Mouse (Mus musculus): Measurements from ENCODE around the gene Ptpra. TPM values are rescaled to one million over a fixed set of nuclear protein-coding genes. Genes with fewer than 3 reads are reported as not detected.

Gene Ptpra
- polyA plus RNA-seq, 1 experiment from 2014 or later, result 152 TPM

DNA sequence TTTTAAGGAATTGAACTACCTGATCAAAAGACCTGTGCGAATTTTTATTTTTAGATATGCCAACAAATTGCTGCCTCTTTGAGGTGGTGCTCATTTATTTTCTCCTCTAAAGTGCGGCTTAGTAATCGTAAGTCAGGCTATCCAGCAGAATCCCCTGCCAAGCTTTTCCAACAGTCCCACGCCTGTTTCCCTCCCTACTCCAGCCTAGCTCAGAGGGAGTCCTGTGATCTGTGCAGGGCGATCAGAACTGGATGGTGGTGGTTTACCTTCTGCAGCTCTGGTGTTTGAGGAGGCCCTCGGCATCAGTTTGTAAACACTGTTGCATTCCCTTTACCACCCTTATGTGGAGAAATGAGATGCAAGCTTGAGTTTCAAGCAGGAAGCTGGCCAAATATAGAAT is 3.3 kb downstream of the Ptpra start:
- Histone ChIP-seq H3K4me2 (ENCODE audit: low read length) (0 out of 2 replicates have a peak overlapping the region, but pooled peaks have one; percentile 32), H3K4me1 (replicated peaks; ENCODE audit: control insufficient read depth, insufficient read depth, low read length) (peaks cover 42% of the 10 kb centered on the region), H3K36me3 (ENCODE audit: control insufficient read depth, insufficient read depth) (no peaks in the 10 kb centered on the region), H3K4me3 (replicated peaks; ENCODE audit: low read length) (no peak overlapping the region), H3K9me3 (ENCODE audit: control insufficient read depth, low read length) (no peaks in the 10 kb centered on the region), H3K27me3 (replicated peaks; ENCODE audit: control insufficient read depth, insufficient read depth, low read length) (no peaks in the 10 kb centered on the region), H3K9ac (replicated peaks; ENCODE audit: low read depth, low read length) (no peak overlapping the region), H3K27ac (ENCODE audit: low read length) (no peak overlapping the region)
- ATAC-seq, result no peak
- WGBS, result 49% methylated on average over 6 of the region's 6 CpGs

DNA sequence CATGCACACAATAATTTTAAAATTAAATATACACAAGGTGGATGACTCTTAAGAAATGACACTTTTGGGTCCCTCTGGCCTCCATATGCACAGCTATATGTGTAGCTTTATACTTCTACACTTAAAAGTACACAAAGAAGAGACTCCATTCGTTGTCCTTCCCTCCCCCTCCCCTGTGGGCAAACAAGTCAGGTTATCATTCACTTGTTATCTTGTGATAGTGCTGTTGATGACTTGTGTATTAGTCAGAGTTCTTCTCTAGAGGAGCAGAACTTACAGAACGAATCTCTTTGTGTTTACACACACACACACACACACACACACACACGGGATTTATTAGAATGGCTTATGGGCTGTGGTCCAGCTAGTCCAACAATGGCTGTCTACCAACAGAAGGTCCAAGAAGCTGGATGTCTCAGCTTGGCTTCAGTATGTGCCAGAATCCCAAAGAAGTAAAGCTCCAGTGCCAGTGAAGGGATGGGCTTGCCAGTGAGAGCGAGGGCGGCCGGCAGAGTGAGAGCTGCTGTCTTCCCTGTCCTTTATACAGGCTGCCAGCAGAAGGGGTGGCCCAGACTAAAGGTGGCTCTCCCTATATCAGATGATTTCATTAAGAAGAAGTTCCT is 4.8 kb downstream of the Ptpra start:
- Histone ChIP-seq H3K4me1 (replicated peaks; ENCODE audit: control insufficient read depth, insufficient read depth, low read length) (peaks cover 38% of the 10 kb centered on the region), H3K4me3 (replicated peaks; ENCODE audit: low read length) (no peak overlapping the region), H3K36me3 (ENCODE audit: control insufficient read depth, insufficient read depth) (no peaks in the 10 kb centered on the region), H3K27ac (ENCODE audit: low read length) (no peak overlapping the region), H3K4me2 (ENCODE audit: low read length) (no peak overlapping the region), H3K9ac (replicated peaks; ENCODE audit: low read depth, low read length) (no peak overlapping the region), H3K9me3 (ENCODE audit: control insufficient read depth, low read length) (no peaks in the 10 kb centered on the region), H3K27me3 (replicated peaks; ENCODE audit: control insufficient read depth, insufficient read depth, low read length) (no peaks in the 10 kb centered on the region)
- 55% methylated on average over 6 of the region's 6 CpGs for WGBS
- no peak for ATAC-seq

DNA sequence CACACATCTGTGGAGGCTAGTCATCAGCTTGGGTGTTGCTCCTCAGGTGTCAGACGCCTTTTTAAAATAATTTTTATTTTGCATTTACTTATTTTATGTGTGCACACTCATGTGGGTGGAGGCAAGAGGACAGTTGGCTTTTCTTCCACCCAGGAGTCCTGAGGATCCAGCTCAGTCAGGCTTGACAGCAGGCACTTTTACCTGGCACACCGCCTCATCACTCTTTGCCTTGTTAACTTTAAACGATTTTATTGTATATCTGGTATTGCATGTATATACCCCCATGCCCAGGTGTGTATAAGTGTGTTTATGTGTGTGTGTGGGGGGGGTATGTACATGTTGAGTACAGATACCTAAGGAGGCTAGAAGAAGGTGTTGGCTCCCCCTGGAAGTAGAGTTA is 7.8 kb downstream of the Ptpra start:
- Histone ChIP-seq H3K4me3 (replicated peaks; ENCODE audit: low read length) (no peak overlapping the region), H3K27me3 (replicated peaks; ENCODE audit: control insufficient read depth, insufficient read depth, low read length) (no peaks in the 10 kb centered on the region), H3K4me2 (ENCODE audit: low read length) (no peak overlapping the region), H3K9me3 (ENCODE audit: control insufficient read depth, low read length) (no peaks in the 10 kb centered on the region), H3K9ac (replicated peaks; ENCODE audit: low read depth, low read length) (no peak overlapping the region), H3K36me3 (ENCODE audit: control insufficient read depth, insufficient read depth) (no peaks in the 10 kb centered on the region), H3K27ac (ENCODE audit: low read length) (no peak overlapping the region), H3K4me1 (replicated peaks; ENCODE audit: control insufficient read depth, insufficient read depth, low read length) (peaks cover 18% of the 10 kb centered on the region)
- no peak for ATAC-seq
- 89% methylated on average over 3 of the region's 3 CpGs for WGBS

DNA sequence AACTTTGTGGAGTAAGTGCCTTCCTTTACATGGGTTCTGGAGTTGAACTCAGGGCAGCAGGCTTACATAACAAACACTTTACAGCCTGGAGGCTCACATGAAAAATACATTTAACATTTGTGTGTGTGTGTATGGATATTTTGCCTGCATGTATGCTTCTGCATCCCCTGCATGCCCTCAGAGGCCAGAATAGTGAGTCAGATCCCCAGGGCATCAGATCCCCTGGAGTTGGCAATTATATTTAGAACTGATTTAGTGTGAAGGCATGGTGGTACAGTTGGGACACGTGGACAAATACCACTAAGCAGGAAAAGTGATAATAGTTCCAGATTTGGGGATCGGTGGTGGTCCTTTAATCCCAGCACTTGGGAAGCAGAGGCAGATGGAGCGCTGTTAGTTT is 9.5 kb downstream of the Ptpra start:
- WGBS, result 89% methylated on average over 3 of the region's 3 CpGs
- no peak overlapping the region for H3K4me2 ChIP-seq (ENCODE audit: low read length)
- H3K27ac ChIP-seq (ENCODE audit: low read length), result no peak overlapping the region
- no peak overlapping the region for H3K9ac ChIP-seq (replicated peaks; ENCODE audit: low read depth, low read length)
- H3K9me3 ChIP-seq (ENCODE audit: control insufficient read depth, low read length), result no peaks in the 10 kb centered on the region
- ATAC-seq, result no peak
- H3K4me3 ChIP-seq (replicated peaks; ENCODE audit: low read length), result no peak overlapping the region
- H3K27me3 ChIP-seq (replicated peaks; ENCODE audit: control insufficient read depth, insufficient read depth, low read length), result no peaks in the 10 kb centered on the region
- no peaks in the 10 kb centered on the region for H3K36me3 ChIP-seq (ENCODE audit: control insufficient read depth, insufficient read depth)
- H3K4me1 ChIP-seq (replicated peaks; ENCODE audit: control insufficient read depth, insufficient read depth, low read length), result peaks cover 9% of the 10 kb centered on the region

DNA sequence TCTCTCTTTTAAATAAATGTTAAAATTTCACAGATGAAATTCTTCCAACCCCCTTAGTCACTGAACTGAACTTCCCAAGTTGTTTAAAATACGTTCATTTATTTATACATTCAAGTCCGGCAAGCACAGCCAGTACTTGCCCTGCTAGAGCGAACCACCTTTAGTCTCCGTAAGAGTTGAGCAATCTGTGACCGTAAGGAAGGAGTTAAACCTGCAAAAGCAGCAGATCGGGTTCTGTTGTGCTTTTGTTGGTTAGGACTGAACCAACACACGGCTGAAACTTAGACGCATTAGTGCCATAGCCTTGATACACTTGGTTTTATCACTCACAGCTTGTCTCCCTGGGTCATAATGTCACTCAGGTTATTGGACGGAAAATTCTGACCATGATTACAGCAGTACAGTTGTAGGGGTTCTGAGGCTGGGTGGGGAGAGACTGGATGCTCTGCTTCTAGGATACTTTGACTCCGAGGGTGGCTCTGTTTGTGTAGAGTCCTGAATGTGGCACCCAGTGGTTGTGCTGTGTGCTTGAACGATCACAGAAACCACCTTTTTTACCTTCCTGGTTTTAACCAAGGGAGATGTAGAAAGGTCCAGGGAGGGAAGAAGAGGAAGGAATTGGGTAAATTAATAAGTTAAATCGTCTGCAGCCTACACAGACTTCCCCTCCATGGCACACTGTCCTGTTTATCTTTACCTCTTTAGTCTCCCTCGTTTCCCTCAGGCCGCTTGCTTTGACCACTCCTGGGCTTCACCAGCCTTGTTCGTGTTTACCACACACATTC is 11.4 kb downstream of the Ptpra start:
- Histone ChIP-seq H3K4me3 (replicated peaks; ENCODE audit: low read length) (no peak overlapping the region), H3K4me2 (ENCODE audit: low read length) (no peak overlapping the region), H3K36me3 (ENCODE audit: control insufficient read depth, insufficient read depth) (no peaks in the 10 kb centered on the region), H3K4me1 (replicated peaks; ENCODE audit: control insufficient read depth, insufficient read depth, low read length) (0 out of 2 replicates have a peak, but pooled peaks cover 2% of the 10 kb centered on the region), H3K27ac (ENCODE audit: low read length) (no peak overlapping the region), H3K9ac (replicated peaks; ENCODE audit: low read depth, low read length) (no peak overlapping the region), H3K27me3 (replicated peaks; ENCODE audit: control insufficient read depth, insufficient read depth, low read length) (no peaks in the 10 kb centered on the region), H3K9me3 (ENCODE audit: control insufficient read depth, low read length) (no peaks in the 10 kb centered on the region)
- no peak for ATAC-seq
- whole genome bisulfite sequencing, result 64% methylated on average over 15 of the region's 15 CpGs

DNA sequence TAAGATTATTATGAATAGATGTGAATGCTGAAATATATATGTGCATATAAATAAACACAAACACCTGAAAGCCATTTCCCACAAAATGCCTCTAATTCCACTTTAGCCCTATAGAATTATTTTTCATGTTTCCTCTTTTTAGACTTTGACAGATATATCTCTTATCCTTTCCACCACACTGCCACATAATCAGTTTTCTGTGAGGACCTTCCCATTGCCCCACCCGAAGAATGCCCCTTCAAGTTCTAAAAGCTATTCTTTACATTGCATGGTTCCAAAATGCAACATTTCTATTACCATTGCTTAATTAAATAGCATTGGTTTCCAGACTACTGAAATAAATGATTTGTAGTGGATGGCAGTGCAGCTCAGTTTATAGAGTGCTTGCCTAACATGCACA is 16.4 kb downstream of the Ptpra start:
- peaks cover 22% of the 10 kb centered on the region for H3K4me1 ChIP-seq (replicated peaks; ENCODE audit: control insufficient read depth, insufficient read depth, low read length)
- no peak overlapping the region for H3K27ac ChIP-seq (ENCODE audit: low read length)
- no peaks in the 10 kb centered on the region for H3K27me3 ChIP-seq (replicated peaks; ENCODE audit: control insufficient read depth, insufficient read depth, low read length)
- H3K4me3 ChIP-seq (replicated peaks; ENCODE audit: low read length), result no peak overlapping the region
- H3K36me3 ChIP-seq (ENCODE audit: control insufficient read depth, insufficient read depth), result no peaks in the 10 kb centered on the region
- 83% methylated on average over 1 of the region's 1 CpGs for WGBS
- H3K9me3 ChIP-seq (ENCODE audit: control insufficient read depth, low read length), result no peaks in the 10 kb centered on the region
- no peak overlapping the region for H3K4me2 ChIP-seq (ENCODE audit: low read length)
- no peak for ATAC-seq
- no peak overlapping the region for H3K9ac ChIP-seq (replicated peaks; ENCODE audit: low read depth, low read length)

DNA sequence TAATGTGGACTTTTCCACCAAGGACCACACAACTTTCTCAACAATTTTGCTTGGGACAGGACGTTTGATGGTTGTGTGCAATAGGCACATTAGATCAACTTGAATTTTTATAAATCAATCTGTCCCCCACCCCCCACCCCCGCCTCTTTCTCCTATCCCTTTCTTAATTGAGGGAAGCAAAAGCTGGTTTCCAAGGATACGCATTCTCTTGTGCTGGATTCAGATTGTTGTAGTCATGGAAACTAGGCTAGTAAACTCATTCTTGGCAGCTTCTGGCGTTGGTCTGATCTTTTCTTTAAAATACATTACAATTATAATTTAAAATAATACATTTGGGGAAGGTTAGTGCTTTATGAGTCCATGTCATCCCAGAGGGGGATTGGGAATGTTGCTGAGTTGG is 19.3 kb downstream of the Ptpra start:
- peak; percentile 86 for ATAC-seq
- H3K27me3 ChIP-seq (replicated peaks; ENCODE audit: control insufficient read depth, insufficient read depth, low read length), result no peaks in the 10 kb centered on the region
- no peak overlapping the region for H3K4me3 ChIP-seq (replicated peaks; ENCODE audit: low read length)
- peak overlapping the region; percentile 30; the same call in 1 of the 2 replicates for H3K4me2 ChIP-seq (ENCODE audit: low read length)
- no peaks in the 10 kb centered on the region for H3K36me3 ChIP-seq (ENCODE audit: control insufficient read depth, insufficient read depth)
- H3K9me3 ChIP-seq (ENCODE audit: control insufficient read depth, low read length), result no peaks in the 10 kb centered on the region
- H3K9ac ChIP-seq (replicated peaks; ENCODE audit: low read depth, low read length), result no peak overlapping the region
- peaks cover 22% of the 10 kb centered on the region for H3K4me1 ChIP-seq (replicated peaks; ENCODE audit: control insufficient read depth, insufficient read depth, low read length)
- peak overlapping the region; percentile 41; the same call in 1 of the 2 replicates for H3K27ac ChIP-seq (ENCODE audit: low read length)
- 9% methylated on average over 4 of the region's 4 CpGs for WGBS

DNA sequence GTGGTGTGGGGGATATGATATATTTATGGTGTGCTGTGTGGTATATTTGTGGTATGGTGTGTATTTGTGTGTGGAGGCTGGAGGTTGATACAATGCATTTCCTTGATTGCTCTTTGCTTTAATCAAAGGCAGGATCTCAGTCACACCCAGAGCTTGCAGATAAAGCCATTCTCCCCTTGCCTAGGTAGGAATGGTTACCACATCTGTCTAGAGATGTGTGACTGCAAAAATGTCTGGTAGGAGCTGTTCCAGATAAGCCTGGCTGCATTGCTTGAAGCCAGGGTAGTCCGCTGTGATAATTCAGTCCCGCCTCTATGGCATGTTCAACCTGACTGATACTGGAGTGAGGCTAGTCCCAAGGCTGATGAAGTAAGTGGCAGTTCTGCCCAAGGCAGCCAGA is 19.9 kb downstream of the Ptpra start:
- Histone ChIP-seq H3K36me3 (ENCODE audit: control insufficient read depth, insufficient read depth) (no peaks in the 10 kb centered on the region), H3K27ac (ENCODE audit: low read length) (peak overlapping the region; percentile 75), H3K9me3 (ENCODE audit: control insufficient read depth, low read length) (no peaks in the 10 kb centered on the region), H3K4me3 (replicated peaks; ENCODE audit: low read length) (no peak overlapping the region), H3K4me1 (replicated peaks; ENCODE audit: control insufficient read depth, insufficient read depth, low read length) (peaks cover 22% of the 10 kb centered on the region), H3K4me2 (ENCODE audit: low read length) (peak overlapping the region; percentile 13; the same call in 1 of the 2 replicates), H3K27me3 (replicated peaks; ENCODE audit: control insufficient read depth, insufficient read depth, low read length) (no peaks in the 10 kb centered on the region), H3K9ac (replicated peaks; ENCODE audit: low read depth, low read length) (no peak overlapping the region)
- peak; percentile 36; the same call in 1 of the 2 replicates for ATAC-seq
- 61% methylated on average over 2 of the region's 2 CpGs for WGBS

DNA sequence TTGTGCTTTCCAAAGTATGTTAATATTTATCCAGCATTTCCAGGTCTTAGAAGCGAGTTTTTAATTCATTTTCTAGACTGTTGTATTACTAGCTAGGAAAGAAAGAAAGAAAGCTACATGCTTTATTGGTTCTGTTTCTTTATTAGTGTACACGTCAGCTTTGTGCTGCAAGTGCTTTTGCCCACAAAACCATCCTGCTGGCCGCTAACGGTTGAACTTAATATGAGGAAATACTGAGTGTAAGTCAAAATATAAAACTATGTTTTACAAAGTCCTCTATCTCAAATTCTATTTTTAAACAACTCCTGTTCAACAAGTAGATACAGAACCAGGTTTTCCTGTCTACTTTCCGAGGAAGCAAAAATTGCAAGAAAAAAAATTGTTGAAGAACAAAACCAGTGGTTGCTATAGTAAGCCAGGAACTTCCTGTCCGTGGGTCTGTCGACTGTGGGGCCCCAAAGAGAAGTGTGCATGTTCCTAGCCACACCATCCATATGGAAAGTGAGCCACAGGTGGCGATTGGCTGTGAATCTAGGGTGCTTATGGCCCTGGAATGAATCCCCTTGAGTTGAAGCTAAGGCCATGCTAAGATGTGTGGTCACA is 22.9 kb downstream of the Ptpra start:
- no peak overlapping the region for H3K27ac ChIP-seq (ENCODE audit: low read length)

More for the DNA sequence above, 22.9 kb downstream of the Ptpra start:
- WGBS, result 80% methylated on average over 8 of the region's 8 CpGs
- H3K4me2 ChIP-seq (ENCODE audit: low read length), result no peak overlapping the region
- no peak overlapping the region for H3K4me3 ChIP-seq (replicated peaks; ENCODE audit: low read length)
- H3K9ac ChIP-seq (replicated peaks; ENCODE audit: low read depth, low read length), result no peak overlapping the region
- ATAC-seq, result no peak
- H3K9me3 ChIP-seq (ENCODE audit: control insufficient read depth, low read length), result no peaks in the 10 kb centered on the region
- H3K4me1 ChIP-seq (replicated peaks; ENCODE audit: control insufficient read depth, insufficient read depth, low read length), result peaks cover 24% of the 10 kb centered on the region
- H3K27me3 ChIP-seq (replicated peaks; ENCODE audit: control insufficient read depth, insufficient read depth, low read length), result no peaks in the 10 kb centered on the region
- H3K36me3 ChIP-seq (ENCODE audit: control insufficient read depth, insufficient read depth), result no peaks in the 10 kb centered on the region
